Mouse (Mus musculus) cerebellum, postnatal 36 days (tissue): Measurements from ENCODE around the gene Tunar.

Experiments used
- DNase-seq, 2 experiments: peaks; one replicate each; pipeline ENCODE4 v3.0.0; 2021 to 2022; ENCODE audit warnings: mixed read lengths in 2 of 2

Tunar gene

GRCm38 (mm10) chr12:105403742-105404141, 70.1 kb downstream of the Tunar start:
- no peak for DNase-seq

GRCm38 (mm10) chr12:105406008-105406407, 72.3 kb downstream of the Tunar start:
- DNase-seq, result no peak

GRCm38 (mm10) chr12:105413909-105414308, 80.2 kb downstream of the Tunar start:
- DNase-seq, result no peak

GRCm38 (mm10) chr12:105420476-105420875, 86.8 kb downstream of the Tunar start:
- peak in 1 of 2 experiments; percentile 15 for DNase-seq

GRCm38 (mm10) chr12:105426541-105426940, 92.9 kb downstream of the Tunar start:
- DNase-seq, result no peak

GRCm38 (mm10) chr12:105427039-105427757, 93.5 kb downstream of the Tunar start:
- DNase-seq, result peak; percentile 78

- no peak for DNase-seq
Measured at GRCm38 (mm10) chr12:105431872-105432271, 98.2 kb downstream of the Tunar start.

- DNase-seq, result no peak
Measured at GRCm38 (mm10) chr12:105432807-105433206, 99.1 kb downstream of the Tunar start.
